Mouse (Mus musculus) lung, embryonic 15.5 days (tissue): ENCODE measurements at regions not wholly inside any gene's neighbourhood (a gene's known extent, or its start where the extent isn't known, plus 50 kb on each side); places are given as distances from the start of the nearest gene placed in this dataset.
"Not testable (repeated sequence)": the region's sequence is repeated elsewhere in the genome, so short reads cannot be mapped to it uniquely, and the experiment has no call there.

Experiments
- ATAC-seq: fragments of 200-750 bp; cut with Nextera tagmentation; 2 replicates; pipeline ENCODE4 v1.8.0; 2017; ENCODE audit warnings: moderate number of reproducible peaks, borderline replicate concordance; ENCODE audit not compliant: low FRiP score, low TSS enrichment; ENCODE audit errors: extremely low read depth
- H3K27ac ChIP-seq: fragments of 300-500 bp; sonication (generic); 2 replicates; pipeline ENCODE4 v1.5.1; 2015; ENCODE audit warnings: moderate library complexity, mild to moderate bottlenecking, inconsistent platforms
- H3K27me3 ChIP-seq: fragments of 300-500 bp; sonication (generic); 2 replicates; pipeline ENCODE4 v1.6.1; 2015; ENCODE audit warnings: inconsistent platforms
- H3K36me3 ChIP-seq: fragments of 300-500 bp; sonication (generic); 2 replicates; pipeline ENCODE4 v1.6.1; 2015; ENCODE audit warnings: inconsistent platforms
- H3K4me1 ChIP-seq: fragments of 300-500 bp; sonication (generic); 2 replicates; pipeline ENCODE4 v1.6.1; 2015; ENCODE audit warnings: inconsistent platforms
- H3K4me2 ChIP-seq: fragments of 300-500 bp; sonication (generic); 2 replicates; pipeline ENCODE4 v1.6.1; 2015; ENCODE audit warnings: inconsistent platforms, mild to moderate bottlenecking, moderate library complexity
- H3K4me3 ChIP-seq: fragments of 300-500 bp; sonication (generic); 2 replicates; pipeline ENCODE4 v1.5.1; 2015; ENCODE audit warnings: mild to moderate bottlenecking, inconsistent platforms
- H3K9ac ChIP-seq: fragments of 300-500 bp; sonication (generic); 2 replicates; pipeline ENCODE4 v1.6.1; 2015; ENCODE audit warnings: inconsistent platforms
- H3K9me3 ChIP-seq: fragments of 300-500 bp; sonication (generic); 2 replicates; pipeline ENCODE4 v1.6.1; 2016; ENCODE audit warnings: inconsistent platforms
- WGBS: fragments of 180-500 bp; shearing (Covaris S2); methylation state at CpG from one replicate; pipeline ENCODE4 v1.1.7; 2015; 5-methylcytosine and 5-hydroxymethylcytosine counted together

DNA sequence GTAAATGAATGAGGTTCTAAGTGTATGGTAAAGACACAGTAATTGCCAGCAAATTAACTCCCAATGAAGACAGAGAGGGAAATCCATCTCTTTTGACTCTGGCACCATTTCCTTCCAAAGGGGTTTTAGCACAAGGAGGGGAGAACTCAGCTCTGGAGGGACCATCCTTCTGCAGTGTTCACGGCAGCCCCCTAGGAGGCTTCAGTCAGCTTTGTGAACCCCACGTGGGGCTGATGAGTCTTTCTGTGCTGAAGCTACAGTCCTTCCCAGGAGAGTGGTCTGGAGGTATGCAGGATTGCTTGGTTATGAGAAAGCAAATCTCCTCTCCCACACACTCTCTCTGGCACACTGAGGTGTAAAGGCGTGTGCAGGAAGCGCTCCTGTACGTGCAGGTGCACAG lies 280.7 kb downstream of the Setd4 start:
- 72% methylated on average over 5 of the region's 5 CpGs for WGBS
- no peak overlapping the region for H3K4me2 ChIP-seq
- H3K27ac ChIP-seq, result no peak overlapping the region
- H3K4me3 ChIP-seq, result no peak overlapping the region
- H3K36me3 ChIP-seq, result no peaks in the 10 kb centered on the region
- ATAC-seq, result no peak
- no peaks in the 10 kb centered on the region for H3K4me1 ChIP-seq
- H3K9ac ChIP-seq, result no peak overlapping the region
- no peaks in the 10 kb centered on the region for H3K9me3 ChIP-seq
- H3K27me3 ChIP-seq, result no peaks in the 10 kb centered on the region

DNA sequence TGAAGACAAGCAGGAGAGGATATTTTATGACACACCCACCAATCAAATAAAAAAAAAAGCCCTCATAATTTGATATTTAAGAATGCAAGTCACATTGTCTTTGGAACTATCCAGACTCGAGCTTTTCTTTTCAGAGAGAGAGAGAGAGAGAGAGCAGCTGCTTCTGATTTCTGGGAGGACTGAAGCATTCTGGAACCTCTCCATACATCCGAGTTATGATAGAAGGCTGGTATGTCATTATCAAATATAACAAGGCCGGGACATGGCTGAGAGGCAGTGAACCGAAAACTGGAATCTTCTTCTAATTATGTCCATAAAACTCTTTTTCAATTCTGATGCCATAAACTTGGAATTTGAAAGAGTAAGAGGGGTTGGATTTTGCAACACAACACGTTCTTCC lies 284.3 kb downstream of the Setd4 start:
- no peaks in the 10 kb centered on the region for H3K36me3 ChIP-seq
- H3K9me3 ChIP-seq, result no peaks in the 10 kb centered on the region
- ATAC-seq, result no peak
- 68% methylated on average over 5 of the region's 5 CpGs for WGBS
- no peaks in the 10 kb centered on the region for H3K27me3 ChIP-seq
- H3K4me2 ChIP-seq, result no peak overlapping the region
- H3K27ac ChIP-seq, result no peak overlapping the region
- H3K9ac ChIP-seq, result no peak overlapping the region
- H3K4me1 ChIP-seq, result no peaks in the 10 kb centered on the region
- no peak overlapping the region for H3K4me3 ChIP-seq

DNA sequence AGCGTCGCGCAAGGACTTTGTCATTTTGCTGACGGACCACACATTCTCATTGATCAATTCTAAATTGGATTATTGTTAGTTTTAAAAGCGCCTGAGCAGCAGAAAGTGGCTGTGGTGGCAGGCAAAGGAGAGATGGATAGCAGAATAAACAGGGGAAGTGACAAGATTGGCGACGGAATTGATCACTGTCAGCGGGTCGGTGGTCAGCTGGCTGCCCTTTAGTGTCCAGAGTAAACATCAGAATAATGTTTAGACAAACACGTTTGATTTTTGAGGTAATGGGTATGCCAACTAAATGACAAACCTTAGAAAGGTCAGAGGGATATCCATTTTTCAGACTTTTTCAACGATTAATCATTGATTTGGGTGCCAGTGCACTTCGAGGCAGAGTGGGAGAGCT lies 292.2 kb downstream of the Setd4 start:
- no peaks in the 10 kb centered on the region for H3K36me3 ChIP-seq
- no peak overlapping the region for H3K9ac ChIP-seq
- ATAC-seq, result no peak
- H3K9me3 ChIP-seq, result no peaks in the 10 kb centered on the region
- no peaks in the 10 kb centered on the region for H3K4me1 ChIP-seq
- peaks cover 20% of the 10 kb centered on the region; the same call in 1 of the 2 replicates for H3K27me3 ChIP-seq
- no peak overlapping the region for H3K27ac ChIP-seq
- H3K4me3 ChIP-seq, result no peak overlapping the region
- no peak overlapping the region for H3K4me2 ChIP-seq
- 17% methylated on average over 12 of the region's 12 CpGs for WGBS

DNA sequence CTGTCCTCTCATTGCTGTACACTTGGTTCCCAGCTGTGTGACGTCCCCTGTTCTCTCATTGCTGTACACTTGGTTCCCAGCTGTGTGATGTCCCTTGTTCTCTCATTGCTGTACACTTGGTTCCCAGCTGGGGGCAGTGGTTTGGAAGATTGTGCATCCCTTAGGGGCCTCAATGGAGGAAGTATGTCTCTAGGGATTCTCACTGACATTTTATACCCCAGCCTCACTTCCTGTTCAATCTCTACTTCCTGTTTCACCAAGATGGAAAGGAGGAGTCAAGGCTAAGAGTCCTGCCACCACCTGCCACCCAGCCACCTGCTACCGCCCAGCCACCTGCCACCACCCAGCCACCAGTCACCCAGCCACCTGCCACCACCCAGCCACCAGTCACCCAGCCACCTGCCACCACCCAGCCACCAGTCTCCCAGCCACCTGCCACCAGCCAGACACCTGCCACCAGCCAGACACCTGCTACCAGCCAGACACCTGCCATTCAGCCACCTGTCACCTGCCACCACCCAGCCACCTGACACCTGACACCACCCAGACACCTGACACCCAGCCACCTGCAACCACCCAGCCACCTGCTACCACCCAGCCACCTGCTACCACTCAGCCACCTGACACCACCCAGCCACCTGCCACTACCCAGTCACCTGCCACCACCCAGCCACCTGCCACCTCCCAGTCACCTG lies 295.1 kb downstream of the Setd4 start:
- 83% methylated on average over 2 of the region's 2 CpGs for WGBS
- ATAC-seq, result 0 out of 2 replicates have a peak, but pooled peaks have one; percentile 23
- Histone ChIP-seq H3K4me1 (no peaks in the 10 kb centered on the region), H3K36me3 (no peaks in the 10 kb centered on the region), H3K9ac (no peak overlapping the region), H3K27me3 (peaks cover 20% of the 10 kb centered on the region; the same call in 1 of the 2 replicates), H3K4me3 (no peak overlapping the region), H3K27ac (no peak overlapping the region), H3K9me3 (no peaks in the 10 kb centered on the region), H3K4me2 (no peak overlapping the region)

DNA sequence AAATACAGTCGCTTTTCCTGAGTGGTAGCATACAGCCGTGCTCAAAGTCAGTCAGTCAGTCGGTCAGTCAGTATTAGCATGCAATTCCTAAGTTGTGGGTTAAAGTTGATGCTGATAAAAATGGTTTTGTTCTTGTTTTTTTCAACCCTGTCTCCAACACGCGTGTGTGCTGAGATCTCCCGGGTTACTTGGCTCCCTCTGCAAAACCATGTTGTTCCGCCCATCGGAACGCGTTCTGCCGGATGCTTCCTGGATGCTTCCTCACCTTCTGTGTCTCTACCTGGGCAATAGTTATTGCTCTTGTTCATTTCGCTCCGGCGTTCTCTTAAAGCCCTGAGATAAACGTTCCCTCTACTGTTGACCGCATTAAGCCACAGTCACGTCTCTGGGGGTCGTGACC lies 296.9 kb downstream of the Setd4 start:
- H3K9me3 ChIP-seq, result no peaks in the 10 kb centered on the region
- H3K4me2 ChIP-seq, result no peak overlapping the region
- no peak overlapping the region for H3K27ac ChIP-seq
- H3K4me3 ChIP-seq, result no peak overlapping the region
- no peak for ATAC-seq
- peaks cover 9% of the 10 kb centered on the region; the same call in 1 of the 2 replicates for H3K27me3 ChIP-seq
- H3K36me3 ChIP-seq, result no peaks in the 10 kb centered on the region
- H3K9ac ChIP-seq, result no peak overlapping the region
- 84% methylated on average over 18 of the region's 18 CpGs for whole genome bisulfite sequencing
- H3K4me1 ChIP-seq, result no peaks in the 10 kb centered on the region

DNA sequence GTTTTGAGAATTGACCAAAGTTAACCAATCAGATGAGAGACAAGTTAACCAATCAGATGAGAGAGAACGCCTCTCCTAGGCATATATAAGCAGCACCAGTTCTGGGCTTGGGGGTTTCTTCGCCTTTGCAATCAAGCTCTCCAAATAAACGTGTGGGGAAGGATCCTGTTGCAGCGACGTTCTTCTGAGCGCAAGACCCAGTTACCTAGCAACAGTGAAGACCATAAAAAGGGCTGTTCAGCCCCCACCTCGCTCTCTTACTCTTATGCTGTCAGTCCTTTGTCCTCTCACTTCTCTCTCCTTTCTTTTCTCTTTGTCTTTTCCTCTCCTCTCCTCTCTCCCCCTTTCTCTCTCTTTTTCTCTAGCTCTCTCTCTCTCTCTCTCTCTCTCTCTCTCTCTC lies 297.7 kb downstream of the Setd4 start:
- not testable (repeated sequence) for ATAC-seq, H3K27me3 ChIP-seq, H3K4me2 ChIP-seq, H3K4me3 ChIP-seq, H3K27ac ChIP-seq, H3K4me1 ChIP-seq, H3K9ac ChIP-seq, H3K36me3 ChIP-seq, H3K9me3 ChIP-seq
- WGBS, result 55% methylated on average over 7 of the region's 7 CpGs

DNA sequence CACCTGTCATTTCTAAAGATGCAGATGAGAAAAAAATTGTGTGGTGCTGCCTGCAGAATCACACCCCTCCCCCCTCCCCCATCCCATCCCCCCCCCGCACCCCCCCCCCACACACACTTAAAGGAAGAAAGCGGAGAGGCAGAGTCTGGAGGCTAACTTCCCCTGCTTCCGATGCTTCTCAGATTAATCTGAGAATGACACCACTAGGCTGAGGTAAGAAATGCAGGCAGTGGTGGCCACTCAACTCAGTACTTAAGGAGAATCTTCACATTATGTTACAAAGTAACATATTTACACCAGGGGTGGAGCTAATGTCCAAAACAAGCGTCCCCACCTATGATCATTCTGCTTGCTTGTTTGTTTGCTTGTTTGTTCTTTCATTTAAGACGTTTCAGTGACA lies 309.4 kb downstream of the Setd4 start:
- WGBS, result 24% methylated on average over 5 of the region's 5 CpGs
- H3K4me2 ChIP-seq, result no peak overlapping the region

DNA sequence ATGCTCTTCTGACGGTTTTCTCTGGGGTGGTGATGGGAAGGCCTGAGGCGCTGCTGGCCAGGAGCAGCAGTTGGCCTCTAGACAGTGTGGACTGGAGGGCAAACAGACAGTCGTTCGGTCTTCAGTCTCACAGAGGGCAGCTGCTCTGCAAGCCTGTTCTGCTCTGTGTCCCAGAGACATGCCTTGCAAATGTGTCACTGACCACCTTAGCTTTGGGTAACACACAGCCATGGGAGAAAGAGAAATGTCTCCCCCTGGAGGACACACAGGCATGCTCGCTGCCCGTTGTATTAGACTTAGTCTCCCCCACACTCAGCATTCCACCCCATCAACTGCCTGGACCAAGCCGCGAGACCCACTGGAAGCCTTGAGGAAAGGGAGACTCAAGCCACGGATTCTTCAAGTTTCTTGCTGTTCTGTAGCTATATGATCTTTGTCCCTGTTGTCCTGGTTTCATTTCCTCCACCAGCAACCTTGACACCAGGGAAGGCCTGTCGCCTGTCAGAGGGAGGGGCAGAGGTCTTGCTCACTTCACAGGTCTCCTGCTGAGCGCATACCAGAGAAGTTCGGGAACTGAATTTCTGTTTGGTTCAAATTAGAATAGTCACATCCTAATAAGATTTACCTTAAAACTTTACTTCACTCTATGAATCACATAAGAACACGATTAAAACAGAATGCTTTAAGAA lies 310.8 kb downstream of the Setd4 start:
- H3K27me3 ChIP-seq, result no peaks in the 10 kb centered on the region
- no peak overlapping the region for H3K9ac ChIP-seq
- H3K9me3 ChIP-seq, result no peaks in the 10 kb centered on the region
- H3K4me3 ChIP-seq, result no peak overlapping the region
- no peaks in the 10 kb centered on the region for H3K36me3 ChIP-seq
- peak overlapping the region; percentile 95 for H3K27ac ChIP-seq
- peak; percentile 91 for ATAC-seq
- 20% methylated on average over 13 of the region's 13 CpGs for WGBS
- H3K4me2 ChIP-seq, result peak overlapping the region; percentile 29; the same call in 1 of the 2 replicates
- peaks cover 9% of the 10 kb centered on the region; the same call in 1 of the 2 replicates for H3K4me1 ChIP-seq

More for the DNA sequence above, 309.4 kb downstream of the Setd4 start:
- Histone ChIP-seq H3K36me3 (no peaks in the 10 kb centered on the region), H3K27ac (no peak overlapping the region), H3K9me3 (no peaks in the 10 kb centered on the region), H3K4me1 (peaks cover 9% of the 10 kb centered on the region; the same call in 1 of the 2 replicates), H3K9ac (no peak overlapping the region), H3K4me3 (no peak overlapping the region), H3K27me3 (no peaks in the 10 kb centered on the region)
- ATAC-seq, result no peak

DNA sequence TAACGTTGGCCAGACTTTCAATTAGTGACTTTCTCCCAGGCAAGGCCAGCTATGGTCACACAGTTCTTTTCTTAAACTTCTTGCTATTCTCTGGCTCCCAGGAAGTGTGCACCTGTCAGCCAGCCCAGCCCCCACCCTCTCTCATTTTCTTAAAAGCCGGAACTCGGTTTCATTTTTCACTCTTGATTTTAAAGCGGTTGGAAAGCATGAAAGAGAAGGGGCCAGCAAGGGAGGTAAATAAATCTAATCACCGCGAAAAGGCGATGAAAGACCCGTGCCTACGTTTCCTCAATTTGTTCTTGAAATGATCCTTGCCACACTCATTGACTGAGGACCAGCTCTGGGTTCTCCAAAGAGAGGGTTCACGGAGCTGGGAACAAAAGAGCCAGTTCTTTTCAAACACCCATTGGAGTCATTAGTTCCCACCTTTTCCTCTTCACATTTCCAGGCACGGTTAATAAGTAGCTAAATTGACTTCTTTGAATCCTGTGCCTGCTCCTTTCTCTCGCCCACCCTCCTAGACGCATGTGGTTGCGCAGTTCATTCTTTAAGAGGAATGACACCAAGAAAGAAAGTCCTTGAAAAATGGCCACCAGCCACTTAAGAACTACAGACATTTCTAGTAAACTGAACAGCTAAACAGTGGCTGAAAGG lies 311.6 kb downstream of the Setd4 start:
- Histone ChIP-seq H3K9me3 (no peaks in the 10 kb centered on the region), H3K27ac (peak overlapping the region; percentile 95), H3K4me2 (peak overlapping the region; percentile 29; the same call in 1 of the 2 replicates), H3K4me1 (peaks cover 9% of the 10 kb centered on the region; the same call in 1 of the 2 replicates), H3K9ac (no peak overlapping the region), H3K4me3 (no peak overlapping the region), H3K27me3 (no peaks in the 10 kb centered on the region), H3K36me3 (no peaks in the 10 kb centered on the region)
- WGBS, result 37% methylated on average over 14 of the region's 14 CpGs
- peak; percentile 72 for ATAC-seq

DNA sequence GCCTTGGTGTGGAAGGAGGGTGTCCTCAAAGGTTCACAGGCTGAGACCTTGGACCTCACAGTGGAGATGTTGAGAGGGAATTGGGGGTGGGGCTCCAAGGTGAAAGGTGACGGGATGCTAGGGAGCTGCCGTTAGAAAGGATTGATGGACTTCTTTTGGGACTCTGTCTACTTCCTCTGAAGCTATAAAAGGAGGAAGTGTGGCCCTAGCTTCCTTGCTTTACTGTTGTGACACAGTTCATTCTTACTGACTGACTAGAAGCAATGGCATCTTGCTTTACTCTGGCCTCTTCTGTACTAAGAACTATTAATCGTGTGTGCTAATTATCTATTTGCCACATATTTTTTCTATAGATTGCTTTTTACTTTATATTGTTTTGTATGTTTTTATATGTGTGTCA lies 315.8 kb downstream of the Setd4 start:
- WGBS, result 53% methylated on average over 3 of the region's 3 CpGs
- H3K9me3 ChIP-seq, result no peaks in the 10 kb centered on the region
- no peak overlapping the region for H3K27ac ChIP-seq
- no peak overlapping the region for H3K4me2 ChIP-seq
- H3K4me3 ChIP-seq, result no peak overlapping the region
- H3K27me3 ChIP-seq, result no peaks in the 10 kb centered on the region
- H3K9ac ChIP-seq, result no peak overlapping the region
- H3K36me3 ChIP-seq, result no peaks in the 10 kb centered on the region
- ATAC-seq, result no peak
- peaks cover 6% of the 10 kb centered on the region; the same call in 1 of the 2 replicates for H3K4me1 ChIP-seq

DNA sequence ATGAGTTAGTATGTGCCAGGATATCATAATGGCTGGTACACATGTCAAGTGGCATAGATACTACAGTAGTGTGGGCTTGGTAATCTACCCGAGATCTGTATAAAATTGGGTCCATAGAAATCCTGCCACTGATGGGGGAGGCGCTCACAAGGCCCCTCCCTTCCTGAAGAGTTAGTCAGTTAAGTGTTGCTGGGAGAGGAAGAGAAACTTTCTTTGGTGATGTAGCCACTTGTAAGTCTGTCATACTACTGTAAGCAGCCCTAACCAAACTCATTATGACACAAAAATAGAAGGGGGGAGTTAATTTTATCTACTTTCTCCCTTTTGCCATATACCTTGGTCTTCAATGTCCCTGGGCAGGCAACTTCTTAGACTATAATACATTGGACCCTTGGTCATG lies 316.3 kb downstream of the Setd4 start:
- Histone ChIP-seq H3K27me3 (no peaks in the 10 kb centered on the region), H3K4me3 (no peak overlapping the region), H3K36me3 (no peaks in the 10 kb centered on the region), H3K9me3 (no peaks in the 10 kb centered on the region), H3K9ac (no peak overlapping the region), H3K27ac (no peak overlapping the region), H3K4me1 (0 out of 2 replicates have a peak, but pooled peaks cover 2% of the 10 kb centered on the region), H3K4me2 (no peak overlapping the region)
- ATAC-seq, result no peak
- WGBS, result 73% methylated on average over 2 of the region's 2 CpGs

DNA sequence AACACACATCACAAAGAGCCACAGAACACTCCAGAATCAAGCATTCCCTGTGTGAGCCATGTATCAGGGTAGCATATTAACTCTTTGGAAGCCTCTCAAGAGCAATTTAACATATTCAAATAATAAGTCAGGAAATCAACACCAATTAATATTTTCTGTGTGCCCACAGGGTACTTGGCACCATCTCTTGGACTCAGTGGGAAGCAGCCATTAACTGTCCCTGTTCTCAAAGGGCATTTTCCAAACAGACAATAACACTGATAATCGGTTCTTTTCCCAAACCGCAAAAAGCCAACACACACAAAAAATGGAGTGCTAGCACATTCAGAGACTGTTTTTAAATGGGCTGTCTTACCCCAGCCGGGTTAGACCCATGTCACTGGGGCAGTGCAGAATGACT lies 317.0 kb downstream of the Setd4 start:
- Histone ChIP-seq H3K4me3 (no peak overlapping the region), H3K27ac (no peak overlapping the region), H3K36me3 (no peaks in the 10 kb centered on the region), H3K4me1 (0 out of 2 replicates have a peak, but pooled peaks cover 2% of the 10 kb centered on the region), H3K9me3 (no peaks in the 10 kb centered on the region), H3K27me3 (no peaks in the 10 kb centered on the region), H3K4me2 (no peak overlapping the region), H3K9ac (no peak overlapping the region)
- WGBS, result 72% methylated on average over 3 of the region's 3 CpGs
- ATAC-seq, result no peak
